Mouse (Mus musculus): Measurements from ENCODE around the gene Mme. TPM values are rescaled to one million over a fixed set of nuclear protein-coding genes. Genes with fewer than 3 reads are reported as not detected.

Mme gene
- total RNA-seq, 2 experiments from 2014 or later = 12.1 to 14.0 TPM

DNA sequence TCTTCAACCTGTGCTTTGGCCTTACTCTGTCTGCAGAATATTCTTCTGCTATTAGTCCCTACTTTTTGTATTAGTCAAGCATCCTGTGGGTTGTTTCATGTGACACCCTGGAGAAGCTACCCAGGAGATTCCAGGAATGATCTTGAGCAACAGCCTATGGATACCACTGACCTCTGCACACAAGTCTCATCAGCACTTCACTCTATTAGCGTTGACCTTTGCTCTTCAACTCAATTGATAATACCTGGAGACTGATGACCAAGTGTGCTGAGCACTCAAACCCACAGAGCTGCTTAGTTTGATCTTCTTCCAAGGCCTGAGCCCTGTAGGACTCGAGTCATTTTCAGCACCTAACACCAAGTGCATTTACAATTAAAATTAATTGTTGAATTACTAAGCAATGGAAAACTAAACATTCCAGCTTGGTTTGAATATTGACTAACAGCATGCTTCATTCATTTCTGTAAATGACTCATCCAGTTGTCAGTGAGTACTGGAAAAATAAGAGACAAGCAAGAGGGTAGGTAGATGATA is 107.6 kb downstream of the Mme start:
- intact Hi-C loops (cut with DNase I) = no loop called here
- DNase-seq (ENCODE audit: low spot score) = no peak

GRCm38 (mm10) chr3:63350242-63350641 is 108.9 kb downstream of the Mme start:
- no peak for DNase-seq (ENCODE audit: low spot score)
- intact Hi-C loops (cut with DNase I) = no loop called here

GRCm38 (mm10) chr3:63350704-63351103 is 109.4 kb downstream of the Mme start:
- DNase-seq (ENCODE audit: low spot score) = no peak
- intact Hi-C loops (cut with DNase I) = no loop called here

- DNase-seq (ENCODE audit: low spot score) = no peak
- intact Hi-C loops (cut with DNase I) = no loop called here
These were observed 110.4 kb downstream of the Mme start for GRCm38 (mm10) chr3:63351680-63352260.

DNA sequence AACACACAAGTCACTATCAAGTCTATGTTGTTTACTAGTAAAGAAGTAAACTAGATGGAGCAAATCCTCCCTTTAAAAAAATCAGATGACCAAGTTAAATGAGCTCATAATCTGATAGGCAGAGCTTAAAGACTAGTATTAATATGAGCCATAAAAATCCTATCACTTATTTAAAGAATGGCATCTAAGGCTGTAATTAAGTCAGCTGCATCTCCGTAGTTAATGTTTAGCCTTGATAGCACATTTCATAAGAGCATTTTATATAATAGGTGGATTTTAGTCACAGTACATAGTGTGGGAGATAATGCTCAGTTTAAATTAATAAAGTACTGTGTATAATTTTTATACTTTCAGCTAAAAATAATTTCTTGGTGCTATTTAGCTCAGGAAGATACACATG is 118.2 kb downstream of the Mme start:
- no peak for DNase-seq (ENCODE audit: low spot score)
- intact Hi-C loops (cut with DNase I) = no loop called here

DNA sequence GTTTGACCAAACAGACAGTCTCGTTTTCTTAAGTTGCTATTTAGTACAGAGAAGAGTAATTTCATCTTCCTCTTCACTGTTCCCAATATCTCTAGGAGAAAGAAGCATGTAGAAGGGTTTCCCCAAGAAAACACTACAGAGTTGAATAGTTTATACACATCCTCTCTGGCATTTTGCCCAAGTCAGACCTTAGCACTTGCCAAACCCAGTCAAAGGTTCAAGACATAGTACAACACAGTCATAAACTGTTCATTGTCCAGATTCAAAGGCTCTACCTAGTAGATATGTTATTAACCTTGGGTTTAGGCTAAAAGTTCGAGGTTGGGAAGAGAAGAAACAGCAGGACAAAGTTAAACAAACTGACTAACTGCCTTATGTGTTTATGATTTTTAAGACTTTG is 143.7 kb downstream of the Mme start:
- intact Hi-C loops (cut with DNase I) = no loop called here
- no peak for DNase-seq (ENCODE audit: low spot score)

DNA sequence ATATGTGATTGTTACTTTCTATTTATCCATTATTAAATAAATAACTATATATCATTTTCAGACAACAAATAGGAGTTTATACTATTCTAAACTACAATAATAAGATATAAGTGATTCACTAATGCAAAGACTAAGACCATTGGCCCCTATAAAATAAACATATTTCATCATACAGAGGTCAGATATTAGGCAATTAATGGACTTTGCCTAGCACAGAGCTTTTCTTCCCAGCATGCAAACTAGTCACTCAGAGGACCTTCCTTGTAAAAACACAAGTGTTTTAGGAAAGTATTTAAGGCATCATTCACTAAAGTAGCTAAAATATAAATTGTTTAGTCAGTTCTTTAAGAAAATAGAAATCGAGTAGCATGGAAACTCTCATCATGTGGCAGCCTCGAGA is 149.4 kb downstream of the Mme start:
- intact Hi-C loops (cut with DNase I) = no loop called here
- DNase-seq (ENCODE audit: low spot score) = no peak

DNA sequence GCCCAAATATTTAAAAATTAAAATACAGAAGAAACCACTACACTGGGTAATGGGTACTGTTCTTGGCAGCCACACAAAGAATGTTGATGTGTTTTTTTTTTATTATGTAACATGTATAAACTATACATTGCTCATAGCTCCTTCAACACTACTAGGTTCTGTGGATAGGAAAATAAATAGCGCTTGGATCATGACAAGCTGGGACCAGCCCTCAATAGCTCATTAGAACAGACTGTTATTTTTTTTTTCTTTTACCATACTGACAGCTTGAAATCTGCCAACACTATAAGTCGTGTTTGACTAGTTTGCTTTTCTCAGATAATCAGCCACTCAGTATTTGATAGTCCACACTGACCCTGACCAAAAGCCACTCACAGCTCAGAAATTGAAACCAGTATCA is 150.0 kb downstream of the Mme start:
- intact Hi-C loops (cut with DNase I) = no loop called here
- DNase-seq (ENCODE audit: low spot score) = no peak

DNA sequence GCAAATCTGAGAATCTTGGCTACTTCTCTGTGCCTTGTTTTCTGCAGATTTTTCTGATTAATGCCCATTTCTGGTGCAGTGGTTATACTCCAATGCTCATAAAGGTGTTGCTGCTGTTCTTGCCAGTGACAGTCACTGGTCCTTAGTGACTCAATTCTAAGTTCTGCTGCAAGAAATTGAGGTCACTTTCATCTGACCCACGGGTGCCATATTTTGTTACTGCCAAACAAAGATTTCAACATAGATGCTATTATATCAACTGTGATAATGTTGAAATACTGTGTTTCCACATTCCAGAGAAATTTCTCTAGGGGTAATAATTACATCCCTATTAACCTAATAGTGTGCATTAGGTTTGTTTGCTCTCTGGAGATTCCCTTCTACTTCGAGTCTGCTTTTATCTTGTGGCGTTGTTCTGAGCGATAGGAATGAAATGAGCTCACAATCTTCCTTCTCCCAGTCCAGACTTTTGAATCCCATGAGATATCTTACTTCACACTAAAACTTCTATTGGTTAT is 153.1 kb downstream of the Mme start:
- DNase-seq (ENCODE audit: low spot score) = no peak
- intact Hi-C loops (cut with DNase I) = no loop called here

- no peak for DNase-seq (ENCODE audit: low spot score)
- intact Hi-C loops (cut with DNase I) = no loop called here
These were observed 156.8 kb downstream of the Mme start for GRCm38 (mm10) chr3:63398171-63398570.

DNA sequence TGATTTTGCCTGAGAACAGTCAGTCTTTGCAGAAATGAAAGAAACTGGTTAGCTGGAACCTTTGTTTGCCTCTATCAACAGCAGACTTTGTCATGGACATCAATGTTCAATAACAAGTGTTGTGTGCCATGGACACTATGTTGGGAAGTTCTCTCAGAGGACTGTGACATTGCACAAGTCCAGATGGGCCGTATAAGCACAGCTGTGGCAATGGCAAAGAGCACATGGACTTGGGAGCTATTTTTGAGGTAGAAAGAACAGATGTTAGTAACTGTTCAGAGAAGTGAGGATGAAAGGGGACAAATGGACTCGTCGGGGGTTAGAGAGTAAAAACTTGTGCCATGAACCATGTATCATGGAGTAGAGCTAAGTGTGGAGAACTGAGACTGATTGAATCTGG is 165.1 kb downstream of the Mme start:
- peak; percentile 42 for DNase-seq (ENCODE audit: low spot score)
- intact Hi-C loops (cut with DNase I) = no loop called here

DNA sequence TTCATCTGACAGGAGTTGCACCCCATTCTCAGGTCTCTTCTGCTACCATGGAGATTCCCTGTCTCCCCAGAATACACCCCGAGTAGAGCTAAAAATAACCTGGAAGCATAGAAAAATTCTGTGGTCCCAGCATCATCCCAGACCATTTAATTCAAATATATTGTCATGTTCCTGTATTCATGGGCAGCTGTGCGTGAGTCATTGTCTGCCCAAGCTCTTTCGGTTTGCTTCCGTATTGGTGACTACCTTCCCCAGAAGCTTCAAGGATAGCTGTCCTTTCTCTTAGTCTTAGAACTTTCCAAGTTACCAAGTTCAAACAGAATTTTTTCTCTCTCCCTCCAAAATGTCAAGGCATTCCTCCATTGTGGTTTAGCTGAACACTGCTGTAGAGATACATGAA is 169.7 kb downstream of the Mme start:
- intact Hi-C loops (cut with DNase I) = no loop called here
- DNase-seq (ENCODE audit: low spot score) = no peak

DNA sequence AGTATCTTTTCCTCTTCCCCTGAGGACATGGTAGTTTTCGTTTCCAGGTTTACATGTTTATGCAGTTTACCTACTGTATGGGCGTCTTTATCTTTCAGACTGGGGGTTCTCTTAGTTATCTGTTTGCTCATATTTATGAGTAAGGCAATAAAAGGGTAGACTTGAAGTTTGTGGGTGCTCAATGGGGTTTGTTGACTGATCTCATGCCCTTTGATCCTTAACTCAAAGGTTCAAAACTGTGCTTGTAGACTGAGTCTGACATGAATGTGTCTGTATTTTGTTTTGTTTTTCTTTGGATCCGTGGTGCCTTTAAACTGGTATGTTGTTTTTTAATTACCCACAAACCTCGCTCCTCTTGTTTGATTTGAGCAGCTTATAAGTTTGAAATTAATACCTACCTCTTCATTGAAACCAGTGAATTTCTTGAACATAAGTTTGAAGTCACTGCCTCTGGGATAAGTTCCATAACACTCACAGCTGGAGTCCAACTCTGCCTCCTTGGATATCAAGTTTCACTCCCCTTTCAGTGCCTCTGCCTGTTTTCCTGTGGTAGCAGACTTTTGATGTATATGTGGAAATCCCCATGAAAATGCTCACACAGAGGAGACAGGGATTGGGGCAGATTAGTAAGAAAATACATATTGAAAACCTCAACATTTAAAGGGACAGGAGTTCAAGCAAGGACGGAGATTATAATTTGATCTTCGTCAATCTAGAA is 171.0 kb downstream of the Mme start:
- DNase-seq (ENCODE audit: low spot score) = no peak
- intact Hi-C loops (cut with DNase I) = no loop called here

GRCm38 (mm10) chr3:63413046-63413911 is 171.9 kb downstream of the Mme start:
- no peak for DNase-seq (ENCODE audit: low spot score)
- intact Hi-C loops (cut with DNase I) = no loop called here

DNA sequence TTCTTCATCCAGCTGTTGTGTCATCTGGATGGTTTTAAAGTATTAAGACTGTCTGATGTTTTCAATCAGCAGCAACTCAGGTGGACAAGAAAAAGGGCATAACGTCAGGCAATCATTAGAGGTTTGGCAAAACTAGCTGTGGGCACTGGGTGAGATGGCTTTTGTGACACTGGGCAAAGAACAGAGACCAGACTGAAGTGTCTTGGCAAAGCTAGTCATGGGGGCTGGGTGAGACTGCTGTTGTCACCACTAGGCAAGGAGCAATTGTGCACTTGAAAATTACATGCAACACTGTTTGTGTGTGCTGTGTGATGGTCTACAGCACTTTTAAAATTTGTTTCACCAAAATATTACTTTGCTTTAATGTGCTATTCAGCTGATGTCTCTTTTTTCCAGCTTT is 175.9 kb downstream of the Mme start:
- DNase-seq (ENCODE audit: low spot score) = peak; percentile 3
- intact Hi-C loops (cut with DNase I) = loop anchor here (2.0 kb wide), 1 partner anchor 66 kb away; the partner anchor contains the start of gene Gm34302

GRCm38 (mm10) chr3:63417758-63418157 is 176.4 kb downstream of the Mme start:
- DNase-seq (ENCODE audit: low spot score) = no peak
- intact Hi-C loops (cut with DNase I) = loop anchor here (2.0 kb wide), 1 partner anchor 65 kb away; the partner anchor contains the start of gene Gm34302

- intact Hi-C loops (cut with DNase I) = no loop called here
- no peak for DNase-seq (ENCODE audit: low spot score)
These were observed 182.2 kb downstream of the Mme start for GRCm38 (mm10) chr3:63423552-63423951.
